Mouse (Mus musculus) small intestine, adult 2 months (tissue): ENCODE data around the gene Crisp1. TPM values are rescaled to one million over a fixed set of nuclear protein-coding genes. Genes with fewer than 3 reads are reported as not detected.

Source experiments
- H3K27ac ChIP-seq: fragments of 200-500 bp; 2 replicates; pipeline ENCODE4 v1.5.1; 2012; ENCODE audit warnings: low read depth, low read length, control low read depth, inconsistent platforms; ENCODE audit not compliant: insufficient read depth
- H3K27me3 ChIP-seq: fragments of 200-500 bp; 2 replicates; pipeline ENCODE4 v1.6.1; 2012; ENCODE audit warnings: mild to moderate bottlenecking, moderate library complexity, low read length, inconsistent platforms; ENCODE audit not compliant: control insufficient read depth, insufficient read depth
- H3K36me3 ChIP-seq: fragments of 200-500 bp; 2 replicates; pipeline ENCODE4 v1.6.1; 2012; ENCODE audit warnings: mild to moderate bottlenecking, low read length, control low read depth, inconsistent platforms; ENCODE audit not compliant: control insufficient read depth, insufficient read depth
- H3K4me1 ChIP-seq: fragments of 200-500 bp; 2 replicates; pipeline ENCODE4 v1.6.1; 2012; ENCODE audit warnings: low read length, inconsistent platforms, mixed read lengths; ENCODE audit not compliant: control insufficient read depth, insufficient read depth, insufficient read length
- H3K4me3 ChIP-seq: fragments of 200-500 bp; 2 replicates; pipeline ENCODE4 v1.5.1; 2012; ENCODE audit warnings: low read depth, mild to moderate bottlenecking, control low read depth, inconsistent platforms, low read length, moderate library complexity
- CTCF ChIP-seq: fragments of 200-500 bp; IDR thresholded peaks from 2 replicates; pipeline ENCODE4 v1.5.1; 2012; ENCODE audit warnings: low read depth, mild to moderate bottlenecking, control low read depth, inconsistent platforms, low read length, moderate library complexity, mixed read lengths; ENCODE audit not compliant: insufficient replicate concordance, insufficient read length; ENCODE audit errors: extremely low read depth
- POLR2A ChIP-seq: fragments of 200-500 bp; IDR thresholded peaks from 2 replicates; pipeline ENCODE4 v1.6.1; 2012; ENCODE audit warnings: low read depth, mild to moderate bottlenecking, control low read depth, inconsistent platforms, low read length, moderate library complexity
- WGBS: fragments of 180-500 bp; shearing (Covaris S2); methylation state at CpG from one replicate; pipeline ENCODE4 v1.1.7; 2018; 5-methylcytosine and 5-hydroxymethylcytosine counted together
- polyA plus RNA-seq: library from polyadenylated mRNA; depleted of rRNA; stranded (reverse); fragments of >200 nt; gene quantifications from 2 replicates; pipeline ENCODE4 v1.2.3, GENCODE M21; 2012; rRNA removed

The Crisp1 gene
- not detected in 2 replicates for polyA plus RNA-seq

DNA sequence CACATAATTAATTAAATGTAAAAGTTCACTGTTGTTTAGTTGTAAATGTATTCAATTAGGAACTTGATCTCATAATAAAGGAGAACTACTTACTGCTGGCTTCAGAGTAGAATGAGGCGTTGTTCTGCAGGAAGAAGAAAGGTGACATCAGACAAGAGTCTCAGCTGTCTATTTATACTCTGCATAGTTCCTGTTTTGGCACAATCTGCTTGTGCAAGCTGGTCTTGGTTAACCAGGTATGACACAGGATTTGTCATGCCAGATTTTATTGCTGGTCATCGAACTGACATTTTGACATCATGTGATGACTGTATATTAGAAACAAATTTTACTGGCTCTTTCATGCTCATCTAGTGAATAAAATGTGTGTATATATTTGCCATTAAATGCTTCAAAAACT, at the start of gene Crisp1:
TSS of gene Crisp1 (minus strand) at position 146 of the 400 bp plus-strand sequence.
- 62% methylated on average over 2 of the region's 2 CpGs for WGBS
- Histone ChIP-seq H3K27ac (no peak within 1 kb of the TSS), H3K36me3 (no peaks in the 10 kb centered on the region), H3K27me3 (no peaks in the 10 kb centered on the region), H3K4me3 (no peak within 1 kb of the TSS), H3K4me1 (no peaks in the 10 kb centered on the region)
- TF ChIP-seq POLR2A (no peak), CTCF (no peak)

DNA sequence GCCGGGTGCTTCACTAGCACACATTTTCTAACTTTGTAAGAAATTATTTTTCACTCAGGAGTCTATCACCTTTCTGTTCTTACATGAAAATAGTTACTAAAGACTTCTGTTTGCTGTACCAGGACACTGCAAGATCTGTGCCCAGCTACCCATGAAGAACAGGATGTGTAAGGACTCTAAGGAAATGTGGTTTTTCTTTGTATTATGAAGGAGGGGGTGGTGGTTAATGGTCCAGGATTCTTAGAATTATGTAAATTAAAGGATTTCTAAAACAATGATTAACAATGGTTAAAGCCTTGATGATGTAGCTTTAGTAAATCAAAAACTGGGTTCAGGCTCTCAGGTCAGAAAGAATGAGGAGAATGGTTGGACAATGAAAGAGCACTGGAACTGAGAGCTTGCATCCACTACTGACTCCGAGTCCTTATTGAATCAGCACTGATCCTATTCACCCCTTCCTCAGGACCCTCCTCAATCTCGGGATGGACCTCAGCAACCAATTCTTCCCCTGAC, 23.5 kb upstream of the Crisp1 start:
- Histone ChIP-seq H3K4me1 (no peaks in the 10 kb centered on the region), H3K36me3 (no peaks in the 10 kb centered on the region), H3K4me3 (no peak overlapping the region), H3K27me3 (no peaks in the 10 kb centered on the region), H3K27ac (no peak overlapping the region)
- WGBS: 59% methylated on average over 3 of the region's 3 CpGs
- TF ChIP-seq POLR2A (no peak), CTCF (no peak)

DNA sequence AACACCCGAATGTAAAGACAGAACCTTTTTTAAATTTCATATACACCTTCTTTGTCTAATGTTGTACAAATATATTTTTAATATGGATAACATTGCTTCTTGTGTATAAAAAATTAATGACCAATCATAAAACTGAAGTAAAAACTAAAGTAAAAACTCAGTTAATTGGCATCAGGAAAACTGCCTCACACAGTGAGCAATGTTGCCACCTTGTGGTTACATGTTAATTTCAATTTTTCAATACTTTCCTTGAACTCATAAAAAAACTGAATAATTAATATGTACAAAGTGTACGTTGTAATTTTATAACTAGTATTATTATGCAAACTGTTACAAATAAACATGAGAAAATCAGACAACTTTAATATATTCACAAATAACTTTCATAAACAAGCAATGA, 33.6 kb downstream of the Crisp1 start:
- Histone ChIP-seq H3K4me1 (no peaks in the 10 kb centered on the region), H3K4me3 (no peak overlapping the region), H3K27me3 (no peaks in the 10 kb centered on the region), H3K27ac (no peak overlapping the region), H3K36me3 (no peaks in the 10 kb centered on the region)
- WGBS: 66% methylated on average over 2 of the region's 2 CpGs
- no peak for TF ChIP-seq CTCF
- TF ChIP-seq POLR2A: no peak

DNA sequence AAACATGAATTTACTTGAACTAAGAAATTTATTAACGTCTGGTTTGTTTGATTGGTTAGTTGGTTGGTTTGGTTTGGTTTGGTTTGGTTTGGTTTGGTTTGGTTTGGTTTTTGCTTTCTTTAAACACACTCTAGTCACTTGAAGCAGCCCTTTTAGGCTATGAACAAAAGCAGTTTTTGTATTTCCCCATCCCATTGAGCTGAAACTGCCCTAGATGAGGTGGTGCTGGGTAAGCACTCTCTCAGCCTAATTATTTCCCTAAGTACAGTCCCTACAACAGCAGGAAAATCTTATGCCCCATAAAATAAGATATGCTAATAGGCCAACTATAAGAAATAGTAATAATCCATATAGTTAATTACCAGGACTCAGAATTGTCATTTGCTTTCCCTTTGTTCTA, 43.5 kb downstream of the Crisp1 start:
- H3K36me3 ChIP-seq: no peaks in the 10 kb centered on the region
- H3K4me3 ChIP-seq: no peak overlapping the region
- 66% methylated on average over 1 of the region's 1 CpGs for WGBS
- TF ChIP-seq CTCF: no peak
- TF ChIP-seq POLR2A: no peak
- no peaks in the 10 kb centered on the region for H3K27me3 ChIP-seq
- H3K4me1 ChIP-seq: no peaks in the 10 kb centered on the region
- no peak overlapping the region for H3K27ac ChIP-seq

DNA sequence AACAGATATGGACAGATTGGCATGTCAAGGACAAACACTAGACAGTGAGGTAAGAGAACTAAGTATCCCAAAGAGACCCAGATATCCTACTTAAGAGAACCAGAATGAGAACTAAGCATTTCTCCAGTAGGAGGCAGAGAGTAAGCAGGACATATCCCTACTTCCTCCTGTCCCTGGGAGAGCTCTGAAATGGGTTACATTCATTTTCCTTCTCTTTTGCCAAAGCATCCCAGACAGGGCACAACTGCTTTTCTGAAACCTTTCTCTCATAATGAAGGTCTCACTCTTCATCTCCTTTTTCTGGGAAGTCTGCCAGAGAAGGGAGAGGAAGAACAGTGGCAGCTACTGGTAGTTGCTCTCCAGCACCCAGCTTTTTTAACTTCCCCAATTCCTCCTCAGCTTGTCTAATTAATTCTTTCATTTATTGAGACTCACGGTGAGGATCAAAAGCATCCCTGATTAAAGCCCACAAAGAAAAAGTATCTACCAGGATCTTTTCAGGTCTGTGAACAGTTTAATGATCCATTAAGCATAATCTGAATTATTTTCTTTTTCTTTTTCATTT, 44.0 kb downstream of the Crisp1 start:
- Histone ChIP-seq H3K27me3 (no peaks in the 10 kb centered on the region), H3K4me3 (no peak overlapping the region), H3K36me3 (no peaks in the 10 kb centered on the region), H3K4me1 (no peaks in the 10 kb centered on the region), H3K27ac (no peak overlapping the region)
- TF ChIP-seq CTCF (no peak), POLR2A (no peak)
- 79% methylated on average over 1 of the region's 1 CpGs for WGBS

DNA sequence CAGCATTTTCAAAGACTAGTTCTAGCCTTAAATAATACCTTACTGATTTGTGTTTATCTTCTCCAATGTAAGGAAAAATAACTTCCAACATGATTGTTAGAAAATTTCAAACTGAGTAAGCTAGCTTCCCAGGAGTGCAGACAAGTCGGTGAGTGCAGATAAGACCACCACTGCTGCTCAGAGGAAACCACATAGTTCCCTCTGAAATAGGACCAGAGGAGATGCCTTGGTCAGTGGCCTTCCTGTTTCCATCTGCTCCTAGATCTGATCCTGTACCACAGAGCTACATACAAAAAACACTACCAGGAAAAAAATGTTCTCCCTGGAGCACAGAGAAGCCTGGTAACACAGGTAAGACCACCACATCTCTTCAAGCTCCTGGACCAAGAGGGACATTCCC, 66.5 kb downstream of the Crisp1 start:
- TF ChIP-seq POLR2A: no peak
- no peak for TF ChIP-seq CTCF
- no peaks in the 10 kb centered on the region for H3K27me3 ChIP-seq
- no peak overlapping the region for H3K4me3 ChIP-seq
- no peaks in the 10 kb centered on the region for H3K36me3 ChIP-seq
- H3K27ac ChIP-seq: no peak overlapping the region
- 59% methylated on average over 1 of the region's 1 CpGs for WGBS
- H3K4me1 ChIP-seq: no peaks in the 10 kb centered on the region

Other genes with a start within 250 kb of the Crisp1 start
- not detected in 2 replicates for gene AC192777.2, start 223.8 kb downstream of the Crisp1 start, polyA plus RNA-seq
- gene Pgk2, start 110.6 kb downstream of the Crisp1 start, polyA plus RNA-seq: not detected in 2 replicates
- gene Crisp3, start 76.9 kb downstream of the Crisp1 start, polyA plus RNA-seq: not detected in 2 replicates
- not detected in 2 replicates for gene Esp8, start 200.8 kb upstream of the Crisp1 start, polyA plus RNA-seq
- not detected in 2 replicates for gene Esp6, start 242.3 kb upstream of the Crisp1 start, polyA plus RNA-seq